Mouse (Mus musculus): ENCODE data around the gene Alkbh4. TPM values are rescaled to one million over a fixed set of nuclear protein-coding genes. Genes with fewer than 3 reads are reported as not detected.

Alkbh4 gene
- polyA plus RNA-seq, 1 experiment from 2014 or later: 15.3 TPM

DNA sequence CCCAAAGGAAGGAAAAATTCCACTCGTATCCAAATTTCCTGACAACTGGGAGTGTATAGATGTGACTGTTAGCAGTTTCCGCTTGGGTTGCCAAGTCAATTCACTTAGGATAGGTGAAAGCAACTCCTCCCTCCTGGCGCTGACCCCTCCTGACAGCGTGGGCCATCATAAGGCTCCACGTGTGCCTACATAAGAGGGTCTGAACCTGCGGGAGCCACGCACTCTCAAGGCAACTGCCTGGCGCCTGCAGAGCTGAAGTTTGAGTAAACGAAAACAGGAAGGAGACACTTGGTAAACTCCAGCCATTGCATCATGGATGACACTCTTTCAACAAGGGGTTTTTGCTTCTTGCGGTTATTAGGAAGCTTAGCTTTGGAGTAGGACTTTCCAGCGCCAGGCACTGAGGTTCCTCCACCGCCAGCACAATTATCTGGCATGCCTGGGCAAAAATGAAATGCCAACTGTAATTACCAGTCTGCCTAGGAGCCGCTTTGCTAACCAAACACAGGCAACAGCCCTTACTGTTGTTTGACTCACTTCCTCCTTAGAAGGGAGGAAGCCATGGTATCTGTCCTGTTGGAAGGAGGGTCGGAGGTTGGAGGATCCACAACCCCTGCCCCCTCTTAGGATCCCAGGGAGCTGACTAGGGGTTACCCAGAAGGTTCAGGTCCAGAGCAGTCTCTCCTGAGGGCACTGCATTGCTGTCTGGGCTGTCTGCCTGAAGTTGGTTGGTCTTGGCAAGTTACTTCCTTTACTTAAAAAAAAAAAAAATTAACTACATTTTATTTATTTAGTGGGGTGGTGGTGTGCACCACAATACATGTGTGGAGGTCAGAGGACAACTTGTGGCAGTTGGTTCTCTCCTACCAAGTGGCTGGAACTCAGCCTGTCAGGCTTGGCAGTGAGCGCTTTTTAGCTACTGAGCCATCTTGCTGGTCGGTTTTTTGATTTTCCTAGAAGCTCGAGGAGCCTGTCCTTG lies 35.7 kb downstream of the Alkbh4 start:
- Histone ChIP-seq H3K36me3 (no peaks in the 10 kb centered on the region), H3K9ac (peak overlapping the region; percentile 50), H3K9me3 (no peaks in the 10 kb centered on the region), H3K27ac (peak overlapping the region; percentile 71), H3K4me2 (replicated peaks) (peak overlapping the region; percentile 90), H3K4me1 (replicated peaks) (peaks cover 24% of the 10 kb centered on the region), H3K27me3 (replicated peaks) (no peaks in the 10 kb centered on the region), H3K4me3 (replicated peaks) (peak overlapping the region; percentile 52)
- no peak for ATAC-seq
- WGBS: 27% methylated on average over 17 of the region's 17 CpGs

DNA sequence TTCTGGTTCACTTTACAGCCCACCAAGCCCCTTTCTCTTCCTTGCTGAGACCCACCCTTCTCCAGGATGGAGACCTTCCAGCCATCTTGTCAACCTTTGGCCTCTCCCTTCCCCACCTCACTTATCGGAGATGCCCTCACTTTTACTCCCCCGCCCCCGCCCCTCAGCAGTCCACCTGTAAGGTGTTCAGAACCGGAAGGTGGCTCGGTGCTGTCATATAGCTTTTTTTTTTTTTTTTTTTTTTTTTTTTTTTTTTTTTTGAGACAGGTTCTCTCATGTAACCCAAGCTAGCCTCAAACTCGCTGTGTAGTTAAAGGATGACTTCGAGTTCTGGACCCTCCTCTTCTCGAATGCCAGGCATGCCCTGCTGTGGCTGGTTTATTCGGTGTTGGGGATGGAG lies 37.0 kb downstream of the Alkbh4 start:
- peaks cover 24% of the 10 kb centered on the region for H3K4me1 ChIP-seq (replicated peaks)
- no peak overlapping the region for H3K4me3 ChIP-seq (replicated peaks)
- no peaks in the 10 kb centered on the region for H3K27me3 ChIP-seq (replicated peaks)
- no peak for ATAC-seq
- H3K36me3 ChIP-seq: no peaks in the 10 kb centered on the region
- no peaks in the 10 kb centered on the region for H3K9me3 ChIP-seq
- WGBS: 69% methylated on average over 9 of the region's 9 CpGs
- no peak overlapping the region; the same call in 1 of the 2 replicates for H3K27ac ChIP-seq
- H3K9ac ChIP-seq: no peak overlapping the region
- no peak overlapping the region for H3K4me2 ChIP-seq (replicated peaks)

- 0 out of 2 replicates have a peak overlapping the region, but pooled peaks have one; percentile 14 for H3K4me2 ChIP-seq (replicated peaks)
- ATAC-seq: no peak
- H3K4me3 ChIP-seq (replicated peaks): no peak overlapping the region
- H3K36me3 ChIP-seq: no peaks in the 10 kb centered on the region
- no peaks in the 10 kb centered on the region for H3K9me3 ChIP-seq
- peak overlapping the region; percentile 61 for H3K27ac ChIP-seq
- 29% methylated on average over 9 of the region's 9 CpGs for WGBS
- no peak overlapping the region for H3K9ac ChIP-seq
- peaks cover 24% of the 10 kb centered on the region for H3K4me1 ChIP-seq (replicated peaks)
- no peaks in the 10 kb centered on the region for H3K27me3 ChIP-seq (replicated peaks)
Observed at GRCm38 (mm10) chr5:136173606-136174463, 37.9 kb downstream of the Alkbh4 start.

DNA sequence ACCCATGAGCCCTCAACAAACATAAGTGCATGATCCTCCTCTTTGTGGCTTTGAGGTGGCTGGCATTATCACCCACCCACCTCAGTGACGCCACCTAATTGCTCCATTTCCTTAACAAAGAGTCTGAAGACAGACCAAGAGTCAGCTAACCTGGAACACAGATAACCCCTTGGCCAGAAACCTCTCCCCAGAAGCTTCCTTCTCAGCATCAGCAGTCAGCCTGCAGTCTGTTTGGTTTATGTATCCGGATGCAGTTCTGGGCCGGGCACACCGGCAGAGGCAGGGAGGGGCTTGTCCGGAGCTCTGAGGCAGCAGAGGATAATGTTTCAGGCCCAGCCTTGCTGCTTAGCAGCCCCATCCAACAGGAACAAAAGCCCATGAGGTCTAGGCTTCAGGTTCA lies 43.6 kb downstream of the Alkbh4 start:
- no peak for ATAC-seq
- Histone ChIP-seq H3K27me3 (replicated peaks) (no peaks in the 10 kb centered on the region), H3K36me3 (peaks cover 27% of the 10 kb centered on the region), H3K9ac (no peak overlapping the region), H3K9me3 (no peaks in the 10 kb centered on the region), H3K4me3 (replicated peaks) (no peak overlapping the region), H3K4me1 (replicated peaks) (no peaks in the 10 kb centered on the region), H3K27ac (no peak overlapping the region), H3K4me2 (replicated peaks) (no peak overlapping the region)
- 84% methylated on average over 5 of the region's 5 CpGs for WGBS

DNA sequence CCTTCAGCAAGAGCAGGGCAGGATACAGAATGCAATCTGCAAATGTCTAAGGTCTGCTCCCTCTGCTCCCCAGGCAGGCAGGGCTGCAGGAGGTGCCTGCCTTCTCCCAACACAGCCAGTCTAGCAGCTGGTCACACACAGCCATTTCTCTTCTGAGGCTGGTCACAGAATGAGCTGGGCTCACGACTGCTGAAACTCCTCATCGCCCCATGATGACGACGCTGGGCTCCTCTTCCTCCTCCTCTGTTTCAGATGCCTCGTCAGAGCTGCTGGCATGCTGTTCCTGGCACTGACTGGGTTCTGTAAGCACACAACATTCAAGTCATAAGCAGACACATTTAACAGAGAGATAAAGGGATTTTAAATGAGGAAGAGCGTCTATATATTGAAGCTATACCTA lies 45.3 kb downstream of the Alkbh4 start:
- WGBS: 92% methylated on average over 6 of the region's 6 CpGs
- H3K27me3 ChIP-seq (replicated peaks): no peaks in the 10 kb centered on the region
- H3K4me2 ChIP-seq (replicated peaks): no peak overlapping the region
- no peak overlapping the region for H3K27ac ChIP-seq
- H3K4me3 ChIP-seq (replicated peaks): no peak overlapping the region
- no peaks in the 10 kb centered on the region for H3K4me1 ChIP-seq (replicated peaks)
- no peak for ATAC-seq
- no peak overlapping the region for H3K9ac ChIP-seq
- H3K36me3 ChIP-seq: peaks cover 27% of the 10 kb centered on the region
- no peaks in the 10 kb centered on the region for H3K9me3 ChIP-seq

GRCm38 (mm10) chr5:136182049-136182448 lies 46.1 kb downstream of the Alkbh4 start:
- no peak overlapping the region for H3K27ac ChIP-seq
- no peaks in the 10 kb centered on the region for H3K9me3 ChIP-seq
- no peak for ATAC-seq
- no peak overlapping the region for H3K4me3 ChIP-seq (replicated peaks)
- 90% methylated on average over 6 of the region's 6 CpGs for WGBS
- H3K4me1 ChIP-seq (replicated peaks): no peaks in the 10 kb centered on the region
- no peak overlapping the region for H3K4me2 ChIP-seq (replicated peaks)
- H3K9ac ChIP-seq: no peak overlapping the region
- no peaks in the 10 kb centered on the region for H3K27me3 ChIP-seq (replicated peaks)
- peaks cover 29% of the 10 kb centered on the region for H3K36me3 ChIP-seq

- H3K4me2 ChIP-seq (replicated peaks): no peak overlapping the region
- WGBS: 89% methylated on average over 4 of the region's 4 CpGs
- no peak overlapping the region for H3K9ac ChIP-seq
- H3K4me1 ChIP-seq (replicated peaks): no peaks in the 10 kb centered on the region
- H3K27ac ChIP-seq: no peak overlapping the region
- peaks cover 32% of the 10 kb centered on the region for H3K36me3 ChIP-seq
- no peaks in the 10 kb centered on the region for H3K9me3 ChIP-seq
- no peaks in the 10 kb centered on the region for H3K27me3 ChIP-seq (replicated peaks)
- ATAC-seq: no peak
- no peak overlapping the region for H3K4me3 ChIP-seq (replicated peaks)
Observed at GRCm38 (mm10) chr5:136182830-136183229, 46.9 kb downstream of the Alkbh4 start.

- WGBS: 90% methylated on average over 7 of the region's 7 CpGs
- no peak overlapping the region for H3K4me3 ChIP-seq (replicated peaks)
Observed at GRCm38 (mm10) chr5:136183766-136184165, 47.8 kb downstream of the Alkbh4 start.

DNA sequence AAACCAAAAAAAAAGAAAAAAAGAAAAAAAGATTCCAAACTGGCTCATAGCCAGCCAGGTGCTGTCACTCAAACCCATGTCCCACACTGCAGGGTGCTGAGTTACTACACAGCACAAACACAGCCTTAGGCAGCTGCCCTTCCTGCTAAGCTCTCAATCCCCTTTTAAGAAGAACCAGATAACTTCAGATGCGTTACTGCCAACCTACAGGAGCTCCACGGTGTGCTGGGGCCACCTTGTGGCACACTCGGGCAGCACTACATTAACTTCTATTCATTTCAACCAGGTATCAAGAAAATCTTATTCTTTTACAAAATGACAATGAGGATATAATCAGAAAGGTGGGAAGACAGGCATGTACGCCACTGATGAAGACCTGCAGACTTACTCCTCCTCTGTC lies 50.8 kb downstream of the Alkbh4 start:
- Histone ChIP-seq H3K4me2 (replicated peaks) (no peak overlapping the region), H3K4me1 (replicated peaks) (no peaks in the 10 kb centered on the region), H3K9me3 (no peaks in the 10 kb centered on the region), H3K9ac (no peak overlapping the region), H3K27me3 (replicated peaks) (no peaks in the 10 kb centered on the region), H3K36me3 (peaks cover 25% of the 10 kb centered on the region), H3K27ac (no peak overlapping the region), H3K4me3 (replicated peaks) (no peak overlapping the region)
- 46% methylated on average over 4 of the region's 4 CpGs for WGBS
- ATAC-seq: peak; percentile 51; the same call in 1 of the 2 replicates

More at GRCm38 (mm10) chr5:136183766-136184165, 47.8 kb downstream of the Alkbh4 start:
- no peak for ATAC-seq
- H3K36me3 ChIP-seq: peaks cover 35% of the 10 kb centered on the region
- H3K4me2 ChIP-seq (replicated peaks): no peak overlapping the region
- H3K27me3 ChIP-seq (replicated peaks): no peaks in the 10 kb centered on the region
- H3K9ac ChIP-seq: no peak overlapping the region
- H3K4me1 ChIP-seq (replicated peaks): no peaks in the 10 kb centered on the region
- H3K9me3 ChIP-seq: no peaks in the 10 kb centered on the region
- no peak overlapping the region for H3K27ac ChIP-seq

Other genes starting within 250 kb of the Alkbh4 start
- 113 and 116 TPM in 2 replicates for gene Hspb1, start 248.2 kb upstream of the Alkbh4 start, polyA plus RNA-seq (2015; fragmentation: Nextera tagmentation; extraction: Ambion mirVana)
- 151 and 154 TPM in 2 replicates for gene Ywhag, start 201.5 kb upstream of the Alkbh4 start, polyA plus RNA-seq (2015; fragmentation: Nextera tagmentation; extraction: Ambion mirVana)
- gene Ssc4d, start 161.6 kb upstream of the Alkbh4 start, polyA plus RNA-seq (2015; fragmentation: Nextera tagmentation; extraction: Ambion mirVana): 2.5 and 2.9 TPM in 2 replicates
- gene Zp3, start 156.0 kb upstream of the Alkbh4 start, polyA plus RNA-seq (2015; fragmentation: Nextera tagmentation; extraction: Ambion mirVana): 0.80 and 1.5 TPM in 2 replicates
- 20.8 and 21.4 TPM in 2 replicates for gene Dtx2, start 141.3 kb upstream of the Alkbh4 start, polyA plus RNA-seq (2015; fragmentation: Nextera tagmentation; extraction: Ambion mirVana)
- 42.9 and 45.6 TPM in 2 replicates for gene Upk3b, start 97.7 kb upstream of the Alkbh4 start, polyA plus RNA-seq (2015; fragmentation: Nextera tagmentation; extraction: Ambion mirVana)
- 1.4 and 1.9 TPM in 2 replicates for gene Upk3bl, start 81.7 kb upstream of the Alkbh4 start, polyA plus RNA-seq (2015; fragmentation: Nextera tagmentation; extraction: Ambion mirVana)
- gene Rasa4, start 52.2 kb upstream of the Alkbh4 start, polyA plus RNA-seq (2015; fragmentation: Nextera tagmentation; extraction: Ambion mirVana): 16.3 and 19.4 TPM in 2 replicates
- 231 and 236 TPM in 2 replicates for gene Polr2j, start 19.5 kb upstream of the Alkbh4 start, polyA plus RNA-seq (2015; fragmentation: Nextera tagmentation; extraction: Ambion mirVana)
- 24.5 and 25.3 TPM in 2 replicates for gene Lrwd1, start 72 bp upstream of the Alkbh4 start, polyA plus RNA-seq (2015; fragmentation: Nextera tagmentation; extraction: Ambion mirVana)
- 6.4 and 6.7 TPM in 2 replicates for gene Orai2, start 34.6 kb downstream of the Alkbh4 start, polyA plus RNA-seq (2015; fragmentation: Nextera tagmentation; extraction: Ambion mirVana)
- 44.2 and 45.7 TPM in 2 replicates for gene Prkrip1, start 62.8 kb downstream of the Alkbh4 start, polyA plus RNA-seq (2015; fragmentation: Nextera tagmentation; extraction: Ambion mirVana)
- gene Sh2b2, start 110.4 kb downstream of the Alkbh4 start, polyA plus RNA-seq (2015; fragmentation: Nextera tagmentation; extraction: Ambion mirVana): 2.8 and 3.1 TPM in 2 replicates